Mouse (Mus musculus) cerebellum, adult 2 months (tissue): Measurements from ENCODE around the gene Bin2.

ENCODE experiments used
- CTCF ChIP-seq: fragments of 200-500 bp; IDR thresholded peaks from 2 replicates; pipeline ENCODE4 v1.5.1; 2011; ENCODE audit warnings: low read depth, mild to moderate bottlenecking, control low read depth, low read length, moderate library complexity, borderline replicate concordance; ENCODE audit not compliant: insufficient read depth
- POLR2A ChIP-seq: fragments of 200-500 bp; IDR thresholded peaks from 2 replicates; pipeline ENCODE4 v1.6.1; 2011; ENCODE audit warnings: low read length, control low read depth, borderline replicate concordance; ENCODE audit not compliant: insufficient read depth

- TF ChIP-seq POLR2A = no peak; the same call in 1 of the 2 replicates
- TF ChIP-seq CTCF = no peak
Measured at GRCm38 (mm10) chr15:100615825-100616220, 53.5 kb downstream of the Bin2 start.
